Mouse (Mus musculus): ENCODE measurements around the gene Olfr982. TPM values are rescaled to one million over a fixed set of nuclear protein-coding genes. Genes with fewer than 3 reads are reported as not detected.

Gene Olfr982
- polyA plus RNA-seq (2014; fragmentation: Nextera tagmentation; extraction: Ambion mirVana) = not detected in 2 replicates

DNA sequence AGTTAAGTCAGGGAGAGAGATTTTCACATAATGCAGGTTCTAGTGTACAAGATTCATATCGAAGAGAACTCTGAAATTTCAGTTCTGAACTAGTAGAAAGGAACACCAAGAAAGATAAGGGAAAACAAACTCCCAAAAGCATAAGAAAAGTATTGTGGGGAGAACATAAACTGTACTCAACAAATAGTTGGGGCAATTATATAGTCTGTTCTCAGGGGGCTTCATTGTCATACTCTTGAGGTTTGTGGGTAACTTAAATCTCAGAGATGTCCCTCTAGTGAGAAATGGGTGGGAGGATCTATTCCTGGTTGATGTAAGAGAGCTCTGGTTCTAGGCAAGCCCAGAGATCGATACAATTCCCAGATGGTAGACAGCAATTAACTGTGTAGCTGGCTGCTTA, at the start of gene Olfr982:
Gene Olfr982 (plus strand): TSS at position 301 of the 400 bp plus-strand sequence.
- H3K9ac ChIP-seq (replicated peaks; ENCODE audit: low read depth, low read length) = no peak within 1 kb of the TSS
- H3K27me3 ChIP-seq (ENCODE audit: control insufficient read depth, insufficient read depth, low read length) = no peaks in the 10 kb centered on the region
- no peak within 1 kb of the TSS for H3K4me3 ChIP-seq (ENCODE audit: low read depth, low read length)
- H3K4me2 ChIP-seq (ENCODE audit: low read depth, low read length) = no peak within 1 kb of the TSS
- no peaks in the 10 kb centered on the region for H3K36me3 ChIP-seq (ENCODE audit: control insufficient read depth, insufficient read depth, low read length)
- WGBS = 86% methylated on average over 2 of the region's 2 CpGs
- ATAC-seq (ENCODE audit: low read depth) = no peak
- no peak within 1 kb of the TSS for H3K27ac ChIP-seq (ENCODE audit: low read depth, low read length)
- H3K4me1 ChIP-seq (ENCODE audit: control insufficient read depth, insufficient read depth, low read length) = no peaks in the 10 kb centered on the region
- no peaks in the 10 kb centered on the region for H3K9me3 ChIP-seq (ENCODE audit: control insufficient read depth, low read length)

DNA sequence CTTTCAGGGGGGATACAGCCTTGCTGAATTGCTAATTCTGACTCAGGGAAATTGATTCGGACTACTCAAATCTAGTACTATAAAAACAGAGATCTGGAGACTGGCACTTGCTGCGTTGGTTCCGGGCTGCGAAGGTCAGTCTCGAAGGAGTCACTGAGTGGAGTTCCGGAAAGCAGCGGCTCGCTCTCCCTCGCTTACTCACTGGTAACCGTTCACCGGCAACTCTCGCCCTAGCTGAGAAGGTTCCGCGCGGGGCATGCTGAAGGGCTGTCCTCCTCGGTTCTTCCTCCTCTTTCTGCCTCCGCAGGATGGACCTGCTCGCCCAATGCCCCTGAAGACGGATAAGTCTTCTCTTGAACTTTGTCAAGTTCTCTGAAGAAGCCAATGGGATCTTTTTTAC, 23.5 kb upstream of the Olfr982 start:
- Histone ChIP-seq H3K9me3 (ENCODE audit: control insufficient read depth, low read length) (no peaks in the 10 kb centered on the region), H3K27ac (ENCODE audit: low read depth, low read length) (no peak overlapping the region), H3K4me3 (ENCODE audit: low read depth, low read length) (no peak overlapping the region), H3K9ac (replicated peaks; ENCODE audit: low read depth, low read length) (no peak overlapping the region), H3K4me2 (ENCODE audit: low read depth, low read length) (no peak overlapping the region), H3K36me3 (ENCODE audit: control insufficient read depth, insufficient read depth, low read length) (no peaks in the 10 kb centered on the region), H3K27me3 (ENCODE audit: control insufficient read depth, insufficient read depth, low read length) (no peaks in the 10 kb centered on the region), H3K4me1 (ENCODE audit: control insufficient read depth, insufficient read depth, low read length) (no peaks in the 10 kb centered on the region)
- 93% methylated on average over 19 of the region's 19 CpGs for WGBS
- no peak for ATAC-seq (ENCODE audit: low read depth)

DNA sequence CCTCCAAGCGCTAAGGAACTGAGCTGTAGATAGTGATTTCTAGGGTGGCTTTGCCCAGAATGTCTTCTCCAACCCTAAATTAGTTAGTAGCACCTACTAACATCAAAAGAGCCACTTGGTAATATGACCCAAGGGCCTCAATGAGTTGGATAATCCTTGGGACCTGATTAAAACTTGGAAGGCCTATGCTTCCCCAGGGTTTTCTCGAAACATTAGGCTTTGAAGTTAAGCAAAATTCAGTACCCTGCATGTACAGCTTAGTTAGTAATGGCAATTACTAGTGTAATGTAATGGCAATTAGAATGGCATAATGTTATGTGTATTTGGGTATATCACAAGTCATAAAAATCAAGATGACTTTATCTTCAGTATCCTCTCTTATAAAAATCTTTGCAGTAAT, 19.9 kb downstream of the Olfr982 start, which contains the start of gene Olfr983:
Gene Olfr983 (minus strand): TSS at position 101 of the 400 bp plus-strand sequence.
- H3K4me2 ChIP-seq (ENCODE audit: low read depth, low read length) = no peak within 1 kb of the TSS

DNA sequence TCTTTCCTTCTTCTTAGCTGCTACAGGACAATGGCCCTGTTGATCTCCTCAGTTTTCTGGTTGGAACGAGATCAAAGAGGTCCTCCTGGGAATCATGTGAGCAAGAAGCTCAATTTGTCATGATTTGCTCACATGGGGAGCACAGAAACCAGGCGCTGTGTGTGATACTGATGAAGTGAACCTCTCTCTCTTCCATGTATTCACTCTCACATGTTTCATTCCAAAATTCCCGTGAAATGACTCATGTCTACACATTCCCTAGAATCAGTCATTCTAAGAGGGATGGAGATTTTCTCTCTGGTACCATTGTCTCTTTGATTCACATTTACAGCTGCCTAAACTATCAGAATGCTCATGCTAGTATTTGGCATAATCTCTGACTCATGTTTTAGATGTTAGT, 21.1 kb downstream of the Olfr982 start:
- Histone ChIP-seq H3K27ac (ENCODE audit: low read depth, low read length) (no peak overlapping the region), H3K9me3 (ENCODE audit: control insufficient read depth, low read length) (no peaks in the 10 kb centered on the region), H3K9ac (replicated peaks; ENCODE audit: low read depth, low read length) (no peak overlapping the region), H3K4me3 (ENCODE audit: low read depth, low read length) (no peak overlapping the region), H3K4me2 (ENCODE audit: low read depth, low read length) (no peak overlapping the region), H3K27me3 (ENCODE audit: control insufficient read depth, insufficient read depth, low read length) (no peaks in the 10 kb centered on the region), H3K4me1 (ENCODE audit: control insufficient read depth, insufficient read depth, low read length) (no peaks in the 10 kb centered on the region), H3K36me3 (ENCODE audit: control insufficient read depth, insufficient read depth, low read length) (no peaks in the 10 kb centered on the region)
- WGBS = 71% methylated on average over 3 of the region's 3 CpGs
- ATAC-seq (ENCODE audit: low read depth) = no peak

More for the DNA sequence above, 19.9 kb downstream of the Olfr982 start, which contains the start of gene Olfr983:
- no peak for ATAC-seq (ENCODE audit: low read depth)
- no peak within 1 kb of the TSS for H3K4me3 ChIP-seq (ENCODE audit: low read depth, low read length)
- H3K27ac ChIP-seq (ENCODE audit: low read depth, low read length) = no peak within 1 kb of the TSS
- H3K36me3 ChIP-seq (ENCODE audit: control insufficient read depth, insufficient read depth, low read length) = no peaks in the 10 kb centered on the region
- WGBS = 87% methylated on average over 2 of the region's 2 CpGs
- H3K9ac ChIP-seq (replicated peaks; ENCODE audit: low read depth, low read length) = no peak within 1 kb of the TSS
- H3K27me3 ChIP-seq (ENCODE audit: control insufficient read depth, insufficient read depth, low read length) = no peaks in the 10 kb centered on the region
- no peaks in the 10 kb centered on the region for H3K4me1 ChIP-seq (ENCODE audit: control insufficient read depth, insufficient read depth, low read length)
- H3K9me3 ChIP-seq (ENCODE audit: control insufficient read depth, low read length) = no peaks in the 10 kb centered on the region

DNA sequence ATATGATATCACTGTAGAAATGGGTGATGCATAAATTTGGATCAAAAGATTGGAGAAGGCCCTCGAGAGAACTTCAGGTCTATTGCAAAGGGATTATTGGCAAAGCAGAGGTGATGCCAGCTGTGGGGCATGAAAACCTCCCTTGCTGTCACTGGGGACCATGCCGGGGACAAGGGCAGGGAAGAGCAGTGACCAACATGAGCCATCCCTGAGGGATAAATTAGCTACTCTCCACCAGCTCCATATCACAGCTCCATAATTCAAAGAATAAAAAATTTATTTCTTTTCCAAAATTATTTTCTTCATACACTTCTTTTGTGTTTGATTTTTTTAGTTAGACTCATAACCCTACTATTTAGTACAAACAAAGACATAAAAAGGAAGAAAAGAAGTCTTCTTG, 40.5 kb downstream of the Olfr982 start, which contains the start of gene Olfr984:
Gene Olfr984 (minus strand): TSS at position 101 of the 400 bp plus-strand sequence.
- Histone ChIP-seq H3K27ac (ENCODE audit: low read depth, low read length) (no peak within 1 kb of the TSS), H3K4me1 (ENCODE audit: control insufficient read depth, insufficient read depth, low read length) (no peaks in the 10 kb centered on the region), H3K4me2 (ENCODE audit: low read depth, low read length) (no peak within 1 kb of the TSS), H3K9ac (replicated peaks; ENCODE audit: low read depth, low read length) (no peak within 1 kb of the TSS), H3K9me3 (ENCODE audit: control insufficient read depth, low read length) (no peaks in the 10 kb centered on the region), H3K36me3 (ENCODE audit: control insufficient read depth, insufficient read depth, low read length) (no peaks in the 10 kb centered on the region), H3K4me3 (ENCODE audit: low read depth, low read length) (no peak within 1 kb of the TSS), H3K27me3 (ENCODE audit: control insufficient read depth, insufficient read depth, low read length) (no peaks in the 10 kb centered on the region)
- WGBS = 83% methylated on average over 2 of the region's 2 CpGs
- no peak for ATAC-seq (ENCODE audit: low read depth)

DNA sequence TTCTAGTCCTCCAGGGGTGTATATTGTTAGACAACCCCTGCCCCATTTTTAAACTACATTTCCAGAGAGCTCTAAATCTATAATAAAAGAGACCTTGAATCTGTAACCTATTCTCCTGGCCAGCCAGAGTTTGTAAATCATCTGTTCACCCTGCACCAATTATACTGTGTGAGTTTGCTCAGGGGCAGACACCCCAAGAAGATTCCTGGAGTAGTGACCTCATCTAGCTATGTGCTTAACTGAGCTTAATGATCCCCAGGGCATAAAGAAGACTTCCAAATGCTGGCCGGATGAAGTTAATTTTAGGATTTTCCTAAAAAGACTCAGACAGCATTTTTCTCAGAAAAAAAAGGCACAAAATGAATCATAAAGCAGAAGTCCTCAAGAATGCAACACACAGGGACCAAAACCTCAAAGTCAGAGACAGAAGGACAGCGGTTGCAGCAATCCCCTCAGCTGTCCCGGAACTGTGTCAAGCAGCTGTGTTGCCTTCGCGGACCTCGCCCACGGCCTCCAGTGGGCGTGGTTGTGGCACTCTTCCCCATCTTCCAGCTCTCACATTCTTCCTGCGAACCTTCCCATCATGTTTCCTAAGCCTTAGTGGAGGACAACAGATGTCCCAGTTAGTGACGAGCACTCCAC, 43.1 kb downstream of the Olfr982 start:
- no peaks in the 10 kb centered on the region for H3K27me3 ChIP-seq (ENCODE audit: control insufficient read depth, insufficient read depth, low read length)
- no peak overlapping the region for H3K4me3 ChIP-seq (ENCODE audit: low read depth, low read length)
- no peaks in the 10 kb centered on the region for H3K4me1 ChIP-seq (ENCODE audit: control insufficient read depth, insufficient read depth, low read length)
- ATAC-seq (ENCODE audit: low read depth) = no peak
- 66% methylated on average over 10 of the region's 10 CpGs for WGBS
- no peaks in the 10 kb centered on the region for H3K9me3 ChIP-seq (ENCODE audit: control insufficient read depth, low read length)
- H3K27ac ChIP-seq (ENCODE audit: low read depth, low read length) = no peak overlapping the region
- H3K9ac ChIP-seq (replicated peaks; ENCODE audit: low read depth, low read length) = no peak overlapping the region
- H3K36me3 ChIP-seq (ENCODE audit: control insufficient read depth, insufficient read depth, low read length) = no peaks in the 10 kb centered on the region
- no peak overlapping the region for H3K4me2 ChIP-seq (ENCODE audit: low read depth, low read length)

DNA sequence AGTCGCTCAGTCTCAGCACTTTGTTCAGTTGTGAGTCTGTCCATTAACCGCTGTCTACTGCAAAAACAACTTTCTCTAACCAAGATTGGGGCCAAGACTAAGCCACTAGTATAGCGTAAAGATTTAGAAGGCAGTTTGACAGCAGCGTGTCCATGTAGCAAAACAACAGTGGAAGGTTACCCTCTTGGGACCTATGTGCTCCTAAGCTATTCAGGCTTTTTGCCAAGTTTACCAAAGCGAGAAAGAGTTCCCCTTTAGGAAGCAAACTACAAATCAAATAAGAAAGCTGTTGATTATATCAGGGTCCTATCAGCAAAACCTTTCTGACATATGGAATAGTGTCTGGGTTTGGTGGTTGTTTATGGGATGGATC, 43.6 kb downstream of the Olfr982 start:
- ATAC-seq (ENCODE audit: low read depth) = no peak
- no peak overlapping the region for H3K27ac ChIP-seq (ENCODE audit: low read depth, low read length)
- H3K36me3 ChIP-seq (ENCODE audit: control insufficient read depth, insufficient read depth, low read length) = no peaks in the 10 kb centered on the region
- no peak overlapping the region for H3K4me2 ChIP-seq (ENCODE audit: low read depth, low read length)
- no peak overlapping the region for H3K9ac ChIP-seq (replicated peaks; ENCODE audit: low read depth, low read length)
- H3K4me3 ChIP-seq (ENCODE audit: low read depth, low read length) = no peak overlapping the region
- no peaks in the 10 kb centered on the region for H3K4me1 ChIP-seq (ENCODE audit: control insufficient read depth, insufficient read depth, low read length)
- H3K9me3 ChIP-seq (ENCODE audit: control insufficient read depth, low read length) = no peaks in the 10 kb centered on the region
- WGBS = 73% methylated on average over 5 of the region's 5 CpGs
- no peaks in the 10 kb centered on the region for H3K27me3 ChIP-seq (ENCODE audit: control insufficient read depth, insufficient read depth, low read length)

Other genes starting within 250 kb of the Olfr982 start
- gene Olfr971, start 237.0 kb upstream of the Olfr982 start, polyA plus RNA-seq (2014; fragmentation: Nextera tagmentation; extraction: Ambion mirVana) = not detected in 2 replicates
- gene Olfr972, start 207.4 kb upstream of the Olfr982 start, polyA plus RNA-seq (2014; fragmentation: Nextera tagmentation; extraction: Ambion mirVana) = not detected in 2 replicates
- not detected in 2 replicates for gene Olfr229, start 166.5 kb upstream of the Olfr982 start, polyA plus RNA-seq (2014; fragmentation: Nextera tagmentation; extraction: Ambion mirVana)
- not detected in 2 replicates for gene Olfr974, start 136.3 kb upstream of the Olfr982 start, polyA plus RNA-seq (2014; fragmentation: Nextera tagmentation; extraction: Ambion mirVana)
- 0.09 TPM in 1 of 2 replicates, not detected in the other for gene Olfr975, start 121.8 kb upstream of the Olfr982 start, polyA plus RNA-seq (2014; fragmentation: Nextera tagmentation; extraction: Ambion mirVana)
- gene Olfr976, start 112.7 kb upstream of the Olfr982 start, polyA plus RNA-seq (2014; fragmentation: Nextera tagmentation; extraction: Ambion mirVana) = not detected in 2 replicates
- gene Olfr978, start 81.7 kb upstream of the Olfr982 start, polyA plus RNA-seq (2014; fragmentation: Nextera tagmentation; extraction: Ambion mirVana) = not detected in 2 replicates
- not detected in 2 replicates for gene Olfr979, start 70.4 kb upstream of the Olfr982 start, polyA plus RNA-seq (2014; fragmentation: Nextera tagmentation; extraction: Ambion mirVana)
- gene Olfr980, start 64.2 kb upstream of the Olfr982 start, polyA plus RNA-seq (2014; fragmentation: Nextera tagmentation; extraction: Ambion mirVana) = not detected in 2 replicates
- gene Olfr981, start 52.4 kb upstream of the Olfr982 start, polyA plus RNA-seq (2014; fragmentation: Nextera tagmentation; extraction: Ambion mirVana) = not detected in 2 replicates
- not detected in 2 replicates for gene Olfr983, start 19.8 kb downstream of the Olfr982 start, polyA plus RNA-seq (2014; fragmentation: Nextera tagmentation; extraction: Ambion mirVana)
- gene Olfr984, start 40.4 kb downstream of the Olfr982 start, polyA plus RNA-seq (2014; fragmentation: Nextera tagmentation; extraction: Ambion mirVana) = not detected in 2 replicates
- not detected in 2 replicates for gene Olfr985, start 56.4 kb downstream of the Olfr982 start, polyA plus RNA-seq (2014; fragmentation: Nextera tagmentation; extraction: Ambion mirVana)
- gene Tmem225, start 74.3 kb downstream of the Olfr982 start, polyA plus RNA-seq (2014; fragmentation: Nextera tagmentation; extraction: Ambion mirVana) = not detected in 2 replicates
- gene Olfr986, start 107.1 kb downstream of the Olfr982 start, polyA plus RNA-seq (2014; fragmentation: Nextera tagmentation; extraction: Ambion mirVana) = 0.10 TPM in 1 of 2 replicates, not detected in the other
- gene Zfp202, start 118.5 kb downstream of the Olfr982 start, polyA plus RNA-seq (2014; fragmentation: Nextera tagmentation; extraction: Ambion mirVana) = 11.7 and 13.4 TPM in 2 replicates
- gene Scn3b, start 195.4 kb downstream of the Olfr982 start, polyA plus RNA-seq (2014; fragmentation: Nextera tagmentation; extraction: Ambion mirVana) = 186 and 193 TPM in 2 replicates

Data from neural tube, embryonic 14.5 days (tissue).